Mouse (Mus musculus): Measurements from ENCODE around the gene Camk1. TPM values are rescaled to one million over a fixed set of nuclear protein-coding genes. Genes with fewer than 3 reads are reported as not detected.
A peak's percentile ranks its signal among the peaks of the same experiment; 100 is the strongest.

Camk1 gene
- total RNA-seq (2021), result 10 to 100 TPM; 35.9 to 37.7 TPM
- long read RNA-seq, experiment 1, transcript Camk1-201 (12 exons, 1,496 nt), result major isoform, 63 of 69 reads
- long read RNA-seq, experiment 1, partial matches to known transcripts, result 4 of 69 reads
- long read RNA-seq, experiment 1, other reads (novel, unspliced or antisense), result 2 of 69 reads
- long read RNA-seq, experiment 2, transcript Camk1-201 (12 exons, 1,496 nt), result major isoform, 86 of 98 reads
- long read RNA-seq, experiment 2, partial matches to known transcripts, result 5 of 98 reads
- long read RNA-seq, experiment 2, other reads (novel, unspliced or antisense), result 6 of 98 reads

- DNase-seq, result peak; percentile 82 to 84
- intact Hi-C loops (cut with DNase I), result no loop called here
These were observed at the start of gene Camk1 for GRCm38 (mm10) chr6:113343177-113344092. Gene Camk1 (minus strand): TSS chr6:113343984.

- intact Hi-C loops (cut with DNase I), result no loop called here
- DNase-seq, result peak in 1 of 2 experiments; percentile 38
These were observed 48.7 kb upstream of the Camk1 start for GRCm38 (mm10) chr6:113392387-113393071.

GRCm38 (mm10) chr6:113392015-113392386, 48.2 kb upstream of the Camk1 start:
- DNase-seq, result no peak
- intact Hi-C loops (cut with DNase I), result no loop called here

- intact Hi-C loops (cut with DNase I), result no loop called here
- no peak for DNase-seq
These were observed 46.9 kb upstream of the Camk1 start for GRCm38 (mm10) chr6:113390715-113391114.

- intact Hi-C loops (cut with DNase I), result no loop called here
These were observed 45.2 kb upstream of the Camk1 start, which contains the start of gene Ttll3 for GRCm38 (mm10) chr6:113388960-113389359. Gene Ttll3 (plus strand): TSS chr6:113389260.

GRCm38 (mm10) chr6:113386025-113386424, 42.2 kb upstream of the Camk1 start:
- no peak for DNase-seq
- intact Hi-C loops (cut with DNase I), result no loop called here

More at GRCm38 (mm10) chr6:113388960-113389359, 45.2 kb upstream of the Camk1 start, which contains the start of gene Ttll3:
- DNase-seq, result no peak

GRCm38 (mm10) chr6:113385160-113385714, 41.5 kb upstream of the Camk1 start:
- intact Hi-C loops (cut with DNase I), result no loop called here
- DNase-seq, result no peak

GRCm38 (mm10) chr6:113384351-113384927, 40.7 kb upstream of the Camk1 start:
- no peak for DNase-seq
- intact Hi-C loops (cut with DNase I), result no loop called here

- intact Hi-C loops (cut with DNase I), result no loop called here
- DNase-seq, result no peak
These were observed 36.7 kb upstream of the Camk1 start for GRCm38 (mm10) chr6:113380480-113380879.

GRCm38 (mm10) chr6:113379246-113379645, 35.5 kb upstream of the Camk1 start:
- intact Hi-C loops (cut with DNase I), result no loop called here
- DNase-seq, result no peak

- intact Hi-C loops (cut with DNase I), result no loop called here
- peak; percentile 89 to 91 for DNase-seq
These were observed 34.0 kb upstream of the Camk1 start, which contains the start of the genes Tada3 and Arpc4 for GRCm38 (mm10) chr6:113377496-113378385. Gene Tada3 (minus strand): TSS chr6:113377883. Gene Arpc4 (plus strand): TSS chr6:113378115.

- DNase-seq, result no peak
- intact Hi-C loops (cut with DNase I), result no loop called here
These were observed 33.4 kb upstream of the Camk1 start for GRCm38 (mm10) chr6:113377172-113377495.

GRCm38 (mm10) chr6:113373491-113373890, 29.7 kb upstream of the Camk1 start:
- DNase-seq, result no peak
- intact Hi-C loops (cut with DNase I), result no loop called here

- no peak for DNase-seq
- intact Hi-C loops (cut with DNase I), result no loop called here
These were observed 26.6 kb upstream of the Camk1 start for GRCm38 (mm10) chr6:113370194-113370929.

- no peak for DNase-seq
- intact Hi-C loops (cut with DNase I), result no loop called here
These were observed 24.8 kb upstream of the Camk1 start for GRCm38 (mm10) chr6:113368577-113368976.

GRCm38 (mm10) chr6:113368124-113368523, 24.3 kb upstream of the Camk1 start:
- intact Hi-C loops (cut with DNase I), result no loop called here
- DNase-seq, result no peak

- no peak for DNase-seq
- intact Hi-C loops (cut with DNase I), result no loop called here
These were observed 23.8 kb upstream of the Camk1 start for GRCm38 (mm10) chr6:113367574-113367973.

GRCm38 (mm10) chr6:113366639-113367038, 22.9 kb upstream of the Camk1 start:
- intact Hi-C loops (cut with DNase I), result no loop called here
- no peak for DNase-seq
